Mouse (Mus musculus): Measurements from ENCODE around the gene Slc7a4. TPM values are rescaled to one million over a fixed set of nuclear protein-coding genes. Genes with fewer than 3 reads are reported as not detected.
A peak's percentile ranks its signal among the peaks of the same experiment; 100 is the strongest.

Gene Slc7a4
- polyA plus RNA-seq, 1 experiment from 2014 or later, result 4.5 TPM

- peaks cover 22% of the 10 kb centered on the region for H3K4me1 ChIP-seq
- WGBS, result 61% methylated on average over 4 of the region's 4 CpGs
- no peaks in the 10 kb centered on the region for H3K9me3 ChIP-seq
- H3K9ac ChIP-seq (replicated peaks), result no peak overlapping the region
- H3K36me3 ChIP-seq, result peaks cover 17% of the 10 kb centered on the region
- ATAC-seq (ENCODE audit: low FRiP score, low read depth), result no peak
- no peak overlapping the region for H3K4me3 ChIP-seq
- peak overlapping the region; percentile 88; the same call in 1 of the 2 replicates for H3K4me2 ChIP-seq (replicated peaks)
- H3K27ac ChIP-seq (replicated peaks), result no peak overlapping the region
- H3K27me3 ChIP-seq, result no peaks in the 10 kb centered on the region
These were observed 50.7 kb downstream of the Slc7a4 start for GRCm38 (mm10) chr16:17532271-17532670.

- Histone ChIP-seq H3K4me1 (peaks cover 22% of the 10 kb centered on the region), H3K9me3 (no peaks in the 10 kb centered on the region), H3K27ac (replicated peaks) (peak within 1 kb of the TSS; percentile 94), H3K4me3 (peak within 1 kb of the TSS; percentile 71), H3K36me3 (peaks cover 32% of the 10 kb centered on the region), H3K4me2 (replicated peaks) (peak within 1 kb of the TSS; percentile 88), H3K9ac (replicated peaks) (peak within 1 kb of the TSS; percentile 86), H3K27me3 (no peaks in the 10 kb centered on the region)
- under 1% methylated on average over 67 of the region's 67 CpGs for WGBS
- ATAC-seq (ENCODE audit: low FRiP score, low read depth), result peak; percentile 96
These were observed 52.2 kb downstream of the Slc7a4 start, which contains the start of gene Thap7 for GRCm38 (mm10) chr16:17530640-17531288. Gene Thap7, minus strand, starts transcription at chr16:17531136.

DNA sequence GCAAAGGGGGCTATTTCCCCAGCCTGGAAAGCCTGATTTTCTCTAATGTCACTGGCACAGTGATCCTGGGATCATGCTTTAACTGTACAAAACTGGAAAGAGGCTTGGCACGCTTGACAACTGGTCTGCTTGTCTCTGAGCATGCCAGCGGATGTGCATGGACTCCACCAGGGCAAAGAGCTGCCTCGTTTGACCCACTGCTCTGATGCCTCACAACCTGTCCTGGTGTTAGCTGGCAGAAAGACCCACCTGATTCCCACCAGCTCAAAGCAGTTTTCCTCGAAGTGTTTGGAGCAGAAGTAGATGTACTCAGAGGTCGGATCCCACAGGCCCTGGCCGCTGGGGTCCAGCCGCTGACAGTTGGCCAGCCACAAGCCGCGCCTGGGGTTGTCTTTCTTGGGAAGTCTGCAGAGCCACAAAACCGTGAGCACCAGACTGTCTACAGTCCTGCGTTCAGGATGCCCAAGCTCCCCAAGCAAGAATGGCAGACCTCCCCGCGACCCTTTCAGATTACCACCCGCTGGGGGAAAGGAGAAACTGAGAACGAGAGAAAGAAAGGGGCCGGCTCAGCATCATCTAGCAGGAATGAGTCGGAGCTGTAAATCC, 52.9 kb downstream of the Slc7a4 start:
- WGBS, result 19% methylated on average over 17 of the region's 17 CpGs

DNA sequence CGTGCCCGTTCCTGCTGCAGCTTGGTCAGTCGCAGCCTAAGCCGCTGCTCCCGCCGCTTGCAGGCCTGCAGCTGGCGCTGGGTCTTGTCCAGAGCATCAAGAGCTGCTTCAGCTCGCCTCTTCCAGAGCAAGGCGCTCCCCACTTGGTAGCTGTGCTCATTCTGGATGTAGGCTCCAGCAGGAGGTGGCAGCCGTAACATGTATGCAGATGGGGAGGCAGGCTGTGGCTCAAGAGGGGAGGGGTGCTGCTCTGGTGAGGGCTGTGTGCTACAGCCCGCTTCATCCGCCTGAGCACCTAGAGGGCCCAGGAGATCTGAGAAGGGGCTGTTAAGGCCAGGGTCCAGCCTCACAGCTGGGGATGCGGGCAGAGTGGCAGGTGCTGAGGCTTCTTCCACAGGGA, 54.7 kb downstream of the Slc7a4 start:
- Histone ChIP-seq H3K9me3 (no peaks in the 10 kb centered on the region), H3K27ac (replicated peaks) (peak overlapping the region; percentile 46; the same call in 1 of the 2 replicates), H3K4me1 (peaks cover 22% of the 10 kb centered on the region), H3K4me3 (no peak overlapping the region), H3K27me3 (no peaks in the 10 kb centered on the region), H3K9ac (replicated peaks) (no peak overlapping the region), H3K4me2 (replicated peaks) (no peak overlapping the region), H3K36me3 (peaks cover 55% of the 10 kb centered on the region)
- no peak for ATAC-seq (ENCODE audit: low FRiP score, low read depth)
- 89% methylated on average over 13 of the region's 13 CpGs for WGBS

More for the DNA sequence above, 52.9 kb downstream of the Slc7a4 start:
- Histone ChIP-seq H3K4me3 (peak overlapping the region; percentile 71), H3K9ac (replicated peaks) (peak overlapping the region; percentile 86), H3K9me3 (no peaks in the 10 kb centered on the region), H3K36me3 (peaks cover 39% of the 10 kb centered on the region), H3K27me3 (no peaks in the 10 kb centered on the region), H3K4me2 (replicated peaks) (peak overlapping the region; percentile 88), H3K4me1 (peaks cover 22% of the 10 kb centered on the region), H3K27ac (replicated peaks) (peak overlapping the region; percentile 94)
- ATAC-seq (ENCODE audit: low FRiP score, low read depth), result no peak; the same call in 1 of the 2 replicates

- no peak for ATAC-seq (ENCODE audit: low FRiP score, low read depth)
- no peak overlapping the region for H3K4me3 ChIP-seq
- peaks cover 61% of the 10 kb centered on the region for H3K36me3 ChIP-seq
- no peaks in the 10 kb centered on the region for H3K9me3 ChIP-seq
- no peak overlapping the region for H3K27ac ChIP-seq (replicated peaks)
- peaks cover 22% of the 10 kb centered on the region for H3K4me1 ChIP-seq
- no peak overlapping the region for H3K9ac ChIP-seq (replicated peaks)
- no peaks in the 10 kb centered on the region for H3K27me3 ChIP-seq
- no peak overlapping the region for H3K4me2 ChIP-seq (replicated peaks)
These were observed 55.4 kb downstream of the Slc7a4 start for GRCm38 (mm10) chr16:17527606-17528005.

DNA sequence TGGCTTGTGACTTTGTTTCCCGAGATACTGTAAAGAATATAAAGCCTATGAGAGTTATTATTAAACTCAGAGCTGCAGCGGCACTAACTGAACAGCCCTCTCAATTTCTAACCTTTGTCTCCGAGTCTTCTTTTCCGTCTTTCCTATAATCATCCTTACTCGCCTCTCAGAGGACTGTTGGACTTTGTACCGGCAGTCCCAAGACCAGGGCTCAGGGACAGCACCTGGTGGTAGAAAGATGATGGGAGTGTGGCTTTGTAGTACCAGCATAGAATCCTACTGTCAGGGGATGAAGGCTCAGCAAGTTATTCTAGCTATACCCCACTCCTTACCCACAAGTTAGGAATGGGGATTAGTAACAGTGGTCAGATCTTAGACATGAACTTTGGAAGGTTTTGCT, 56.8 kb downstream of the Slc7a4 start:
- WGBS, result 96% methylated on average over 6 of the region's 6 CpGs
- Histone ChIP-seq H3K9me3 (no peaks in the 10 kb centered on the region), H3K27ac (replicated peaks) (no peak overlapping the region), H3K4me3 (no peak overlapping the region), H3K36me3 (peaks cover 75% of the 10 kb centered on the region), H3K27me3 (no peaks in the 10 kb centered on the region), H3K4me2 (replicated peaks) (no peak overlapping the region), H3K9ac (replicated peaks) (no peak overlapping the region), H3K4me1 (peaks cover 10% of the 10 kb centered on the region)
- no peak for ATAC-seq (ENCODE audit: low FRiP score, low read depth)

DNA sequence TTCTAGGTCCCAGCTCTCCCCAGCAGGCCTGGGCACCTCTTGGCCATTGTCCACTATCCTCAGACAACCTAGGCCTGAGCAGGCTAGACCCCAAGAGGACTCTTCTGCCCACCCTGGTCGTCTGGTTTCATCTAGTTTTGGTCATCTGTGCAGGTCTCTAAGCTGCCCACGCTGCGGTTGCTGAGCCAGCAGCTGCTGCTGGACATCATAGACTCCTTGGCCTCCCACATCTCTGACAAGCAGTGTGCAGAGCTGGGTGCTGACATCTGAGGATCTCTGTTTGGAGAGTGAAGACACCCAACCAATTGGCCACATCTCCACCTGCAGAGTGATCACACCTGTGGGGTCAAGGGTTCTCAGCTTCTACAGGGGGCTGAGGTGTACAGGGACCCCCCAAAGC, 57.5 kb downstream of the Slc7a4 start:
- ATAC-seq (ENCODE audit: low FRiP score, low read depth), result no peak
- Histone ChIP-seq H3K4me2 (replicated peaks) (no peak overlapping the region), H3K36me3 (peaks cover 82% of the 10 kb centered on the region), H3K9ac (replicated peaks) (no peak overlapping the region), H3K27me3 (no peaks in the 10 kb centered on the region), H3K4me1 (peaks cover 10% of the 10 kb centered on the region), H3K4me3 (no peak overlapping the region), H3K27ac (replicated peaks) (no peak overlapping the region), H3K9me3 (no peaks in the 10 kb centered on the region)
- 89% methylated on average over 3 of the region's 3 CpGs for WGBS

- Histone ChIP-seq H3K4me2 (replicated peaks) (no peak overlapping the region), H3K4me1 (no peaks in the 10 kb centered on the region), H3K4me3 (no peak overlapping the region), H3K36me3 (peaks cover 96% of the 10 kb centered on the region), H3K9ac (replicated peaks) (no peak overlapping the region), H3K27ac (replicated peaks) (no peak overlapping the region), H3K27me3 (no peaks in the 10 kb centered on the region), H3K9me3 (no peaks in the 10 kb centered on the region)
- no peak for ATAC-seq (ENCODE audit: low FRiP score, low read depth)
- 95% methylated on average over 11 of the region's 11 CpGs for WGBS
These were observed 58.9 kb downstream of the Slc7a4 start for GRCm38 (mm10) chr16:17524156-17524555.

Other genes starting within 250 kb of the Slc7a4 start
- 17.0 and 18.3 TPM in 2 replicates for gene Snap29, start 177.2 kb downstream of the Slc7a4 start, polyA plus RNA-seq (2016; fragmentation: Nextera tagmentation; extraction: Ambion mirVana)
- gene Pi4ka, start 176.9 kb downstream of the Slc7a4 start, polyA plus RNA-seq (2016; fragmentation: Nextera tagmentation; extraction: Ambion mirVana), result 64.6 and 70.8 TPM in 2 replicates
- 98.2 and 100 TPM in 2 replicates for gene Crkl, start 131.2 kb downstream of the Slc7a4 start, polyA plus RNA-seq (2016; fragmentation: Nextera tagmentation; extraction: Ambion mirVana)
- 4.0 and 7.8 TPM in 2 replicates for gene Aifm3, start 93.6 kb downstream of the Slc7a4 start, polyA plus RNA-seq (2016; fragmentation: Nextera tagmentation; extraction: Ambion mirVana)
- 107 and 118 TPM in 2 replicates for gene Lztr1, start 74.5 kb downstream of the Slc7a4 start, polyA plus RNA-seq (2016; fragmentation: Nextera tagmentation; extraction: Ambion mirVana)
- gene Thap7, start 52.1 kb downstream of the Slc7a4 start, polyA plus RNA-seq (2016; fragmentation: Nextera tagmentation; extraction: Ambion mirVana), result 53.1 and 61.2 TPM in 2 replicates
- 0.27 and 0.40 TPM in 2 replicates for gene Lrrc74b, start 22.0 kb downstream of the Slc7a4 start, polyA plus RNA-seq (2016; fragmentation: Nextera tagmentation; extraction: Ambion mirVana)
- gene P2rx6, start 21.3 kb downstream of the Slc7a4 start, polyA plus RNA-seq (2016; fragmentation: Nextera tagmentation; extraction: Ambion mirVana), result 0.80 and 1.4 TPM in 2 replicates
- 36.3 and 38.2 TPM in 2 replicates for gene Smpd4, start 36.1 kb upstream of the Slc7a4 start, polyA plus RNA-seq (2016; fragmentation: Nextera tagmentation; extraction: Ambion mirVana)
- 7.1 and 7.9 TPM in 2 replicates for gene Ccdc74a, start 63.3 kb upstream of the Slc7a4 start, polyA plus RNA-seq (2016; fragmentation: Nextera tagmentation; extraction: Ambion mirVana)
- 47.4 and 48.0 TPM in 2 replicates for gene Med15, start 149.7 kb upstream of the Slc7a4 start, polyA plus RNA-seq (2016; fragmentation: Nextera tagmentation; extraction: Ambion mirVana)
- 52.8 and 57.9 TPM in 2 replicates for gene Klhl22, start 176.4 kb upstream of the Slc7a4 start, polyA plus RNA-seq (2016; fragmentation: Nextera tagmentation; extraction: Ambion mirVana)
- 10.1 and 12.1 TPM in 2 replicates for gene Scarf2, start 214.1 kb upstream of the Slc7a4 start, polyA plus RNA-seq (2016; fragmentation: Nextera tagmentation; extraction: Ambion mirVana)
- 0.45 and 0.55 TPM in 2 replicates for gene B830017H08Rik, start 249.9 kb upstream of the Slc7a4 start, polyA plus RNA-seq (2016; fragmentation: Nextera tagmentation; extraction: Ambion mirVana)